ENCODE assay signal across 7 mouse cellular contexts in genomic region chr15:86214549-86215201, GRCm38 (mm10). TPM values are rescaled to one million over a fixed set of nuclear protein-coding genes. Genes with fewer than 3 reads are reported as not detected.
DNase-seq lines count a peak whose midpoint lies in the region; ATAC-seq and TF ChIP-seq lines count a peak whose summit lies in the region.

No protein-coding gene starts in this region.

- no peaks in the 10 kb centered on the region for H3K9me3 ChIP-seq in forebrain, embryonic 10.5 days
- H3K9me3 ChIP-seq in liver, embryonic 11.5 days (ENCODE audit: control insufficient read depth, low read length), result no peaks in the 10 kb centered on the region
- H3K9me3 ChIP-seq in stomach, embryonic 16.5 days (replicated peaks; ENCODE audit: control insufficient read depth, low read length), result no peaks in the 10 kb centered on the region

- TF ChIP-seq POLR2A in testis, adult 2 months (IDR thresholded peaks at IDR 0.05; ENCODE audit: control insufficient read depth, low read depth, low read length), result no peak

- peak overlapping the region; percentile 89 for H3K9ac ChIP-seq in liver, embryonic 11.5 days (ENCODE audit: low read depth, low read length)
- H3K9ac ChIP-seq in stomach, embryonic 16.5 days (ENCODE audit: low read length), result peak overlapping the region; percentile 94

- peak overlapping the region; percentile 96 for H3K4me3 ChIP-seq in testis, adult 2 months (ENCODE audit: control insufficient read depth, low read depth, low read length)
- H3K4me3 ChIP-seq in forebrain, embryonic 10.5 days, result peak overlapping the region; percentile 75
- peak overlapping the region; percentile 93 for H3K4me3 ChIP-seq in liver, embryonic 11.5 days (ENCODE audit: low read depth, low read length)
- peak overlapping the region; percentile 89 for H3K4me3 ChIP-seq in stomach, embryonic 16.5 days (replicated peaks; ENCODE audit: low read length)

- ATAC-seq in liver, embryonic 11.5 days (replicated peaks; ENCODE audit: low FRiP score), result no peak
- ATAC-seq in stomach, embryonic 16.5 days (ENCODE audit: insufficient read depth, low FRiP score), result no peak

- no peaks in the 10 kb centered on the region for H3K27me3 ChIP-seq in testis, adult 2 months (ENCODE audit: control insufficient read depth, insufficient read depth, low read length)
- no peaks in the 10 kb centered on the region for H3K27me3 ChIP-seq in forebrain, embryonic 10.5 days (ENCODE audit: poor library complexity, severe bottlenecking)
- H3K27me3 ChIP-seq in liver, embryonic 11.5 days (replicated peaks; ENCODE audit: control insufficient read depth, insufficient read depth, low read length), result no peaks in the 10 kb centered on the region
- no peaks in the 10 kb centered on the region for H3K27me3 ChIP-seq in stomach, embryonic 16.5 days (ENCODE audit: control insufficient read depth, insufficient read depth, low read length)

- TF ChIP-seq CTCF in testis, adult 2 months (IDR thresholded peaks at IDR 0.05; ENCODE audit: control insufficient read depth, insufficient read depth, insufficient replicate concordance, low read depth, low read length), result no peak

- no peaks in the 10 kb centered on the region for H3K36me3 ChIP-seq in testis, adult 2 months (ENCODE audit: control insufficient read depth, insufficient read depth, low read length)
- H3K36me3 ChIP-seq in forebrain, embryonic 10.5 days (replicated peaks), result 0 out of 2 replicates have a peak, but pooled peaks cover 3% of the 10 kb centered on the region
- no peaks in the 10 kb centered on the region for H3K36me3 ChIP-seq in liver, embryonic 11.5 days (ENCODE audit: control insufficient read depth, insufficient read depth, low read length)
- no peaks in the 10 kb centered on the region for H3K36me3 ChIP-seq in stomach, embryonic 16.5 days (ENCODE audit: control insufficient read depth, insufficient read depth, low read length)

- no peak for DNase-seq in testis, postnatal 10 days (ENCODE audit: low spot score)
- no peak for DNase-seq in forebrain, embryonic 10.5 days (ENCODE audit: extremely low spot score, low spot score)
- no peak for DNase-seq in liver, embryonic 11.5 days (ENCODE audit: low spot score)
- DNase-seq in frontal cortex, postnatal 10 days (ENCODE audit: low spot score in 2 of 2), result no peak
- no peak for DNase-seq in layer of hippocampus, postnatal 10 days (ENCODE audit: low spot score in 2 of 2)

- WGBS in forebrain, embryonic 10.5 days, result 16% methylated on average over 25 of the region's 25 CpGs
- 16% methylated on average over 25 of the region's 25 CpGs for WGBS in liver, embryonic 11.5 days
- WGBS in stomach, embryonic 16.5 days, result 11% methylated on average over 25 of the region's 25 CpGs

- H3K4me1 ChIP-seq in testis, adult 2 months (ENCODE audit: control insufficient read depth, insufficient read depth, low read length), result peaks cover 5% of the 10 kb centered on the region
- H3K4me1 ChIP-seq in forebrain, embryonic 10.5 days, result peaks cover 23% of the 10 kb centered on the region
- H3K4me1 ChIP-seq in liver, embryonic 11.5 days (replicated peaks; ENCODE audit: control insufficient read depth, insufficient read depth, low read length), result peaks cover 12% of the 10 kb centered on the region; the same call in 1 of the 2 replicates
- H3K4me1 ChIP-seq in stomach, embryonic 16.5 days (ENCODE audit: control insufficient read depth, insufficient read depth, low read length), result peaks cover 16% of the 10 kb centered on the region

- H3K27ac ChIP-seq in testis, adult 2 months (ENCODE audit: control insufficient read depth, insufficient read depth, low read depth, low read length), result no peak overlapping the region; the same call in none of the 2 replicates
- peak overlapping the region; percentile 92 for H3K27ac ChIP-seq in forebrain, embryonic 10.5 days
- peak overlapping the region; percentile 87 for H3K27ac ChIP-seq in liver, embryonic 11.5 days (ENCODE audit: low read depth, low read length)
- peak overlapping the region; percentile 92 for H3K27ac ChIP-seq in stomach, embryonic 16.5 days (ENCODE audit: low read length)

- H3K4me2 ChIP-seq in liver, embryonic 11.5 days, result peak overlapping the region; percentile 90
- H3K4me2 ChIP-seq in stomach, embryonic 16.5 days (ENCODE audit: low read depth, low read length), result peak overlapping the region; percentile 92

RNA-seq across cellular contexts. Expression of gene Tbc1d22a, which starts 0.4 kb away (rescaled TPM):
- polyA plus RNA-seq in testis, adult 2 months (2012; rRNA removed), result 19.5 and 23.0 TPM in 2 replicates
- polyA plus RNA-seq in forebrain, embryonic 10.5 days (2016; fragmentation: Nextera tagmentation; extraction: Ambion mirVana), result 9.5 and 10.8 TPM in 2 replicates
- polyA plus RNA-seq in liver, embryonic 11.5 days (2014; fragmentation: Nextera tagmentation; extraction: Ambion mirVana), result 10.8 and 11.7 TPM in 2 replicates
- polyA plus RNA-seq in stomach, embryonic 16.5 days (2015; fragmentation: Nextera tagmentation; extraction: Ambion mirVana), result 11.4 and 12.0 TPM in 2 replicates
- 10 to 100 TPM; 25.1 to 25.2 TPM for total RNA-seq in layer of hippocampus, postnatal 10 days (2021)

RNA-seq across cellular contexts. Expression of gene Cerk, which starts 28.7 kb away (rescaled TPM):
- 61.5 and 61.7 TPM in 2 replicates for polyA plus RNA-seq in testis, adult 2 months (2012; rRNA removed)
- polyA plus RNA-seq in forebrain, embryonic 10.5 days (2016; fragmentation: Nextera tagmentation; extraction: Ambion mirVana), result 10.7 and 10.9 TPM in 2 replicates
- 8.4 and 8.5 TPM in 2 replicates for polyA plus RNA-seq in liver, embryonic 11.5 days (2014; fragmentation: Nextera tagmentation; extraction: Ambion mirVana)
- polyA plus RNA-seq in stomach, embryonic 16.5 days (2015; fragmentation: Nextera tagmentation; extraction: Ambion mirVana), result 11.4 TPM in 2 replicates
- total RNA-seq in layer of hippocampus, postnatal 10 days (2021), result 10 to 100 TPM; 38.8 to 41.0 TPM
